Mouse (Mus musculus): ENCODE data around the gene Zbtb20.
A peak's percentile ranks its signal among the peaks of the same experiment; 100 is the strongest.

Zbtb20 gene

GRCm38 (mm10) chr16:43360838-43361480 lies 485.3 kb downstream of the Zbtb20 start:
- DNase-seq (ENCODE audit: low read depth, low spot score) = no peak

GRCm38 (mm10) chr16:43362651-43363300 lies 487.1 kb downstream of the Zbtb20 start:
- DNase-seq (ENCODE audit: low read depth, low spot score) = no peak

- DNase-seq (ENCODE audit: low read depth, low spot score) = no peak
Measured at GRCm38 (mm10) chr16:43363316-43363715, 487.6 kb downstream of the Zbtb20 start.

- DNase-seq (ENCODE audit: low read depth, low spot score) = no peak
Measured at GRCm38 (mm10) chr16:43363751-43364515, 488.3 kb downstream of the Zbtb20 start.

GRCm38 (mm10) chr16:43364516-43364910 lies 488.8 kb downstream of the Zbtb20 start:
- no peak for DNase-seq (ENCODE audit: low read depth, low spot score)

GRCm38 (mm10) chr16:43365277-43365676 lies 489.6 kb downstream of the Zbtb20 start:
- DNase-seq (ENCODE audit: low read depth, low spot score) = no peak

- no peak for DNase-seq (ENCODE audit: low read depth, low spot score)
Measured at GRCm38 (mm10) chr16:43370496-43371020, 494.9 kb downstream of the Zbtb20 start.

- DNase-seq (ENCODE audit: low read depth, low spot score) = no peak
Measured at GRCm38 (mm10) chr16:43376782-43377181, 501.1 kb downstream of the Zbtb20 start.

GRCm38 (mm10) chr16:43379351-43380325 lies 504.0 kb downstream of the Zbtb20 start:
- no peak for DNase-seq (ENCODE audit: low read depth, low spot score)

- DNase-seq (ENCODE audit: low read depth, low spot score) = no peak
Measured at GRCm38 (mm10) chr16:43381183-43381582, 505.5 kb downstream of the Zbtb20 start.

GRCm38 (mm10) chr16:43383149-43383740 lies 507.6 kb downstream of the Zbtb20 start:
- no peak for DNase-seq (ENCODE audit: low read depth, low spot score)

- no peak for DNase-seq (ENCODE audit: low read depth, low spot score)
Measured at GRCm38 (mm10) chr16:43384953-43385619, 509.4 kb downstream of the Zbtb20 start.

- no peak for DNase-seq (ENCODE audit: low read depth, low spot score)
Measured at GRCm38 (mm10) chr16:43385620-43386210, 510.0 kb downstream of the Zbtb20 start.

- no peak for DNase-seq (ENCODE audit: low read depth, low spot score)
Measured at GRCm38 (mm10) chr16:43386426-43386825, 510.7 kb downstream of the Zbtb20 start.

GRCm38 (mm10) chr16:43388389-43388788 lies 512.7 kb downstream of the Zbtb20 start:
- no peak for DNase-seq (ENCODE audit: low read depth, low spot score)

GRCm38 (mm10) chr16:43390387-43390786 lies 514.7 kb downstream of the Zbtb20 start:
- DNase-seq (ENCODE audit: low read depth, low spot score) = no peak

GRCm38 (mm10) chr16:43393382-43393781 lies 517.7 kb downstream of the Zbtb20 start:
- peak; percentile 20 for DNase-seq (ENCODE audit: low read depth, low spot score)

- DNase-seq (ENCODE audit: low read depth, low spot score) = no peak
Measured at GRCm38 (mm10) chr16:43394013-43394568, 518.4 kb downstream of the Zbtb20 start.

- DNase-seq (ENCODE audit: low read depth, low spot score) = no peak
Measured at GRCm38 (mm10) chr16:43394760-43395159, 519.1 kb downstream of the Zbtb20 start.

Data from forelimb bud, embryonic 11.5 days (tissue).